Mouse (Mus musculus) kidney, embryonic 16.5 days (tissue): ENCODE measurements around the gene Fkbp11. TPM values are rescaled to one million over a fixed set of nuclear protein-coding genes. Genes with fewer than 3 reads are reported as not detected.

ENCODE experiments used
- ATAC-seq: fragments of 200-750 bp; cut with Nextera tagmentation; 2 replicates; pipeline ENCODE4 v1.8.0; 2017; ENCODE audit warnings: moderate TSS enrichment; ENCODE audit not compliant: low FRiP score, low TSS enrichment
- H3K27ac ChIP-seq: fragments of 300-500 bp; sonication (generic); 2 replicates; pipeline ENCODE4 v1.5.1; 2014; ENCODE audit warnings: low read length
- H3K27me3 ChIP-seq: fragments of 300-500 bp; sonication (generic); 2 replicates; pipeline ENCODE4 v1.6.1; 2014; ENCODE audit warnings: low read length, control low read depth, mixed read lengths; ENCODE audit not compliant: insufficient read depth
- H3K36me3 ChIP-seq: fragments of 300-500 bp; sonication (generic); 2 replicates; pipeline ENCODE4 v1.6.1; 2014; ENCODE audit warnings: low read length, control low read depth, mixed read lengths; ENCODE audit not compliant: insufficient read depth
- H3K4me1 ChIP-seq: fragments of 300-500 bp; sonication (generic); 2 replicates; pipeline ENCODE4 v1.6.1; 2014; ENCODE audit warnings: low read length, control low read depth, mixed read lengths; ENCODE audit not compliant: insufficient read depth
- H3K4me2 ChIP-seq: fragments of 300-500 bp; sonication (generic); replicated peaks from 2 replicates; pipeline ENCODE4 v1.6.1; 2014; ENCODE audit warnings: low read depth, low read length
- H3K4me3 ChIP-seq: fragments of 300-500 bp; sonication (generic); 2 replicates; pipeline ENCODE4 v1.5.1; 2014; ENCODE audit warnings: mild to moderate bottlenecking, low read length
- H3K9ac ChIP-seq: fragments of 300-500 bp; sonication (generic); replicated peaks from 2 replicates; pipeline ENCODE4 v1.6.1; 2014; ENCODE audit warnings: low read length
- H3K9me3 ChIP-seq: fragments of 300-500 bp; sonication (generic); 2 replicates; pipeline ENCODE4 v1.6.1; 2016; ENCODE audit warnings: low read length, control low read depth
- WGBS: fragments of 180-500 bp; shearing (Covaris S2); extraction: QIAGEN DNeasy Blood & Tissue Kit; methylation state at CpG from one replicate; pipeline ENCODE4 v1.1.7; 2014; 5-methylcytosine and 5-hydroxymethylcytosine counted together
- polyA plus RNA-seq: library from polyadenylated mRNA; unstranded; fragments of >200 nt; fragmentation: Nextera tagmentation; extraction: Ambion mirVana; gene quantifications from 2 replicates; pipeline ENCODE4 v1.2.1, GENCODE M21; 2015

The Fkbp11 gene
- polyA plus RNA-seq, 1 experiment from 2014 or later: 39.1 TPM

GRCm38 (mm10) chr15:98707766-98708372 is 20.1 kb downstream of the Fkbp11 start, which contains the start of gene Ccdc65:
Gene Ccdc65, plus strand, starts transcription at chr15:98708207.
- Histone ChIP-seq H3K4me1 (peaks cover 5% of the 10 kb centered on the region; the same call in 1 of the 2 replicates), H3K9me3 (no peaks in the 10 kb centered on the region), H3K9ac (peak within 1 kb of the TSS; percentile 61), H3K36me3 (no peaks in the 10 kb centered on the region), H3K27me3 (peaks cover 11% of the 10 kb centered on the region), H3K27ac (no peak within 1 kb of the TSS), H3K4me2 (peak within 1 kb of the TSS; percentile 68), H3K4me3 (peak within 1 kb of the TSS; percentile 48)
- WGBS: 15% methylated on average over 16 of the region's 16 CpGs
- peak; percentile 85 for ATAC-seq

GRCm38 (mm10) chr15:98704312-98704711 is 23.7 kb downstream of the Fkbp11 start:
- Histone ChIP-seq H3K4me3 (no peak overlapping the region), H3K4me1 (peaks cover 10% of the 10 kb centered on the region; the same call in 1 of the 2 replicates), H3K4me2 (no peak overlapping the region), H3K9ac (no peak overlapping the region), H3K9me3 (no peaks in the 10 kb centered on the region), H3K27me3 (peaks cover 36% of the 10 kb centered on the region), H3K27ac (no peak overlapping the region), H3K36me3 (no peaks in the 10 kb centered on the region)
- no peak for ATAC-seq
- WGBS: 62% methylated on average over 9 of the region's 9 CpGs

- WGBS: 5% methylated on average over 40 of the region's 40 CpGs
Observed at GRCm38 (mm10) chr15:98699190-98700105, 28.6 kb downstream of the Fkbp11 start.

GRCm38 (mm10) chr15:98696216-98696615 is 31.8 kb downstream of the Fkbp11 start:
- no peak for ATAC-seq
- no peak overlapping the region for H3K9ac ChIP-seq
- no peaks in the 10 kb centered on the region for H3K9me3 ChIP-seq
- no peak overlapping the region for H3K27ac ChIP-seq
- H3K27me3 ChIP-seq: peaks cover 20% of the 10 kb centered on the region
- 50% methylated on average over 8 of the region's 8 CpGs for WGBS
- no peak overlapping the region for H3K4me3 ChIP-seq
- no peak overlapping the region for H3K4me2 ChIP-seq
- no peaks in the 10 kb centered on the region for H3K36me3 ChIP-seq
- peaks cover 24% of the 10 kb centered on the region for H3K4me1 ChIP-seq

More at GRCm38 (mm10) chr15:98699190-98700105, 28.6 kb downstream of the Fkbp11 start:
- Histone ChIP-seq H3K9ac (0 out of 2 replicates have a peak overlapping the region, but pooled peaks have one; percentile 31), H3K4me3 (peak overlapping the region; percentile 36), H3K36me3 (no peaks in the 10 kb centered on the region), H3K4me1 (0 out of 2 replicates have a peak, but pooled peaks cover 12% of the 10 kb centered on the region), H3K27me3 (peaks cover 38% of the 10 kb centered on the region), H3K27ac (no peak overlapping the region), H3K9me3 (no peaks in the 10 kb centered on the region), H3K4me2 (peak overlapping the region; percentile 61)
- ATAC-seq: peak; percentile 77

GRCm38 (mm10) chr15:98695726-98696125 is 32.3 kb downstream of the Fkbp11 start:
- H3K36me3 ChIP-seq: no peaks in the 10 kb centered on the region
- H3K4me3 ChIP-seq: no peak overlapping the region
- H3K4me1 ChIP-seq: peaks cover 24% of the 10 kb centered on the region
- H3K4me2 ChIP-seq: no peak overlapping the region
- no peak overlapping the region for H3K27ac ChIP-seq
- ATAC-seq: no peak
- H3K9me3 ChIP-seq: no peaks in the 10 kb centered on the region
- peaks cover 15% of the 10 kb centered on the region for H3K27me3 ChIP-seq
- 33% methylated on average over 9 of the region's 9 CpGs for WGBS
- H3K9ac ChIP-seq: 0 out of 2 replicates have a peak overlapping the region, but pooled peaks have one; percentile 8

- H3K27ac ChIP-seq: peak overlapping the region; percentile 67; the same call in 1 of the 2 replicates
- no peak overlapping the region for H3K4me2 ChIP-seq
- H3K27me3 ChIP-seq: no peaks in the 10 kb centered on the region
- no peak overlapping the region for H3K9ac ChIP-seq
- ATAC-seq: peak; percentile 71
- no peaks in the 10 kb centered on the region for H3K36me3 ChIP-seq
- peaks cover 17% of the 10 kb centered on the region for H3K4me1 ChIP-seq
- H3K9me3 ChIP-seq: no peaks in the 10 kb centered on the region
- WGBS: 27% methylated on average over 11 of the region's 11 CpGs
- no peak overlapping the region for H3K4me3 ChIP-seq
Observed at GRCm38 (mm10) chr15:98692171-98692715, 35.8 kb downstream of the Fkbp11 start.

- Histone ChIP-seq H3K4me3 (no peak overlapping the region), H3K4me2 (no peak overlapping the region), H3K27ac (no peak overlapping the region), H3K27me3 (no peaks in the 10 kb centered on the region), H3K9ac (no peak overlapping the region), H3K9me3 (no peaks in the 10 kb centered on the region), H3K4me1 (peaks cover 17% of the 10 kb centered on the region), H3K36me3 (no peaks in the 10 kb centered on the region)
- no peak for ATAC-seq
- WGBS: 38% methylated on average over 7 of the region's 7 CpGs
Observed at GRCm38 (mm10) chr15:98691486-98692147, 36.4 kb downstream of the Fkbp11 start.

- no peaks in the 10 kb centered on the region for H3K36me3 ChIP-seq
- H3K27me3 ChIP-seq: no peaks in the 10 kb centered on the region
- H3K9ac ChIP-seq: no peak overlapping the region
- H3K4me1 ChIP-seq: peaks cover 13% of the 10 kb centered on the region
- no peak overlapping the region for H3K4me3 ChIP-seq
- no peak for ATAC-seq
- 77% methylated on average over 2 of the region's 2 CpGs for WGBS
- H3K9me3 ChIP-seq: no peaks in the 10 kb centered on the region
- H3K4me2 ChIP-seq: no peak overlapping the region
- no peak overlapping the region for H3K27ac ChIP-seq
Observed at GRCm38 (mm10) chr15:98689682-98690081, 38.3 kb downstream of the Fkbp11 start.

- H3K4me1 ChIP-seq: no peaks in the 10 kb centered on the region
- no peak for ATAC-seq
- no peaks in the 10 kb centered on the region for H3K27me3 ChIP-seq
- no peak overlapping the region for H3K27ac ChIP-seq
- H3K9ac ChIP-seq: no peak overlapping the region
- H3K9me3 ChIP-seq: no peaks in the 10 kb centered on the region
- H3K4me3 ChIP-seq: no peak overlapping the region
- no peaks in the 10 kb centered on the region for H3K36me3 ChIP-seq
- 65% methylated on average over 3 of the region's 3 CpGs for WGBS
- no peak overlapping the region for H3K4me2 ChIP-seq
Observed at GRCm38 (mm10) chr15:98685926-98686325, 42.1 kb downstream of the Fkbp11 start.
